Mouse (Mus musculus) liver, adult (tissue): ENCODE data around the gene Wfdc5.

Source experiments
- GATA4 ChIP-seq: IDR thresholded peaks from 2 replicates; pipeline ENCODE4 v1.6.1; 2014; ENCODE audit warnings: mild to moderate bottlenecking, low read length; ENCODE audit not compliant: insufficient replicate concordance

Gene Wfdc5

GRCm38 (mm10) chr2:164182692-164183255 lies at the start of gene Wfdc5:
Gene Wfdc5 (minus strand): TSS chr2:164182742.
- no peak for TF ChIP-seq GATA4

GRCm38 (mm10) chr2:164228361-164229070 lies 46.0 kb upstream of the Wfdc5 start:
- TF ChIP-seq GATA4: no peak

GRCm38 (mm10) chr2:164221522-164221921 lies 39.0 kb upstream of the Wfdc5 start, which contains the start of gene Wfdc15b:
Gene Wfdc15b (minus strand): TSS chr2:164221660.
- TF ChIP-seq GATA4: no peak

GRCm38 (mm10) chr2:164219295-164219694 lies 36.8 kb upstream of the Wfdc5 start:
- TF ChIP-seq GATA4: no peak

GRCm38 (mm10) chr2:164212711-164213110 lies 30.2 kb upstream of the Wfdc5 start:
- no peak for TF ChIP-seq GATA4

- no peak for TF ChIP-seq GATA4
Observed at GRCm38 (mm10) chr2:164210892-164211291, 28.4 kb upstream of the Wfdc5 start.

GRCm38 (mm10) chr2:164206676-164207075 lies 24.1 kb upstream of the Wfdc5 start:
- TF ChIP-seq GATA4: no peak

GRCm38 (mm10) chr2:164199626-164200327 lies 17.2 kb upstream of the Wfdc5 start, which contains the start of gene Wfdc15a:
Gene Wfdc15a (minus strand): TSS chr2:164200130.
- TF ChIP-seq GATA4: no peak

GRCm38 (mm10) chr2:164196700-164196990 lies 14.1 kb upstream of the Wfdc5 start:
- no peak for TF ChIP-seq GATA4

GRCm38 (mm10) chr2:164195971-164196699 lies 13.6 kb upstream of the Wfdc5 start:
- no peak for TF ChIP-seq GATA4

- TF ChIP-seq GATA4: no peak
Observed at GRCm38 (mm10) chr2:164194959-164195630, 12.6 kb upstream of the Wfdc5 start.

- no peak for TF ChIP-seq GATA4
Observed at GRCm38 (mm10) chr2:164192279-164192678, 9.7 kb upstream of the Wfdc5 start.

- TF ChIP-seq GATA4: no peak
Observed at GRCm38 (mm10) chr2:164190576-164190975, 8.0 kb upstream of the Wfdc5 start, which contains the start of gene Wfdc12. Gene Wfdc12 (minus strand): TSS chr2:164190608.

GRCm38 (mm10) chr2:164188722-164189121 lies 6.2 kb upstream of the Wfdc5 start:
- no peak for TF ChIP-seq GATA4

GRCm38 (mm10) chr2:164184145-164184719 lies 1.7 kb upstream of the Wfdc5 start:
- TF ChIP-seq GATA4: no peak
